Mouse (Mus musculus): ENCODE data around the gene 1700016K19Rik.

DNA sequence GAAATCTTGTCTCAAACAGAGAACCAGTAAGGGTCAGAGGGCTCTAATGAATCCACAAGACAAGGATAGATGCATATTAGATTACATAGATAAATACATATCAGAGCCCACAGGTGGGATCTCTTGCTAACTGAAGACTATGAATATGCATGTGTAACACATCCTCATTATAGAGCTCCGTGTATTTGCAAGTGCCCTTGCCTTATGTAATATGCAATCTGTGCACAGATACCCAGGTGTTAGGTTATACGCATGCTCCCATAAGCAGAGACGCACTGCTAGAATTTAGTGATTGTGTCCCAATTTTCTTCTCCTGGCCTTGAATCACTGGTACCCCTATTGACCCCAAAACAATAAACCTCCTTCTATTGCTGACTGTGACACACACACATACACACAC, 27.5 kb upstream of the 1700016K19Rik start:
- TF ChIP-seq CTCF (IDR thresholded peaks at IDR 0.05; ENCODE audit: low read depth, low read length) (no peak), GATA1 (IDR thresholded peaks at IDR 0.05; ENCODE audit: borderline replicate concordance, low read length) (no peak), TAL1 (conservative IDR thresholded peaks at IDR 0.05; ENCODE audit: low read depth, low read length) (no peak), GATA2 (IDR thresholded peaks at IDR 0.05; ENCODE audit: borderline replicate concordance, low read depth, low read length) (no peak), POLR2AphosphoS5 (IDR thresholded peaks at IDR 0.05; ENCODE audit: insufficient replicate concordance, low read depth, low read length) (no peak)
